41 mouse cellular contexts compared by ENCODE assay signal in genomic region chr2:35440480-35440879, GRCm38 (mm10). TPM values are rescaled to one million over a fixed set of nuclear protein-coding genes. Genes with fewer than 3 reads are reported as not detected.
A peak's percentile ranks its signal among the peaks of the same experiment; 100 is the strongest.
DNase-seq lines count a peak whose midpoint lies in the region; ATAC-seq and TF ChIP-seq lines count a peak whose summit lies in the region.
"Had no signal": no experiment of that assay in that cellular context is flagged by ENCODE, and none has a peak within 500 bp of the region (broad histone marks: within the 10 kb centered on the region; RNA-seq: fewer than 3 reads in every experiment).

No protein-coding gene starts in this region.

- WGBS in intestine, embryonic 16.5 days: 86% methylated on average over 3 of the region's 3 CpGs
- WGBS in intestine, postnatal 0 days: 91% methylated on average over 3 of the region's 3 CpGs
- WGBS in stomach, postnatal 0 days: 98% methylated on average over 3 of the region's 3 CpGs
- WGBS in lung, postnatal 0 days: 92% methylated on average over 3 of the region's 3 CpGs

- no peaks in the 10 kb centered on the region for H3K9me3 ChIP-seq in intestine, embryonic 16.5 days (ENCODE audit: control insufficient read depth, low read length)
- H3K9me3 ChIP-seq in intestine, postnatal 0 days (ENCODE audit: control insufficient read depth): no peaks in the 10 kb centered on the region
- no peaks in the 10 kb centered on the region for H3K9me3 ChIP-seq in stomach, postnatal 0 days (ENCODE audit: control insufficient read depth, low read length)
- no peaks in the 10 kb centered on the region for H3K9me3 ChIP-seq in lung, postnatal 0 days (ENCODE audit: low read length)
- H3K9me3 ChIP-seq: heart, embryonic 13.5 days; hindbrain, embryonic 10.5 days; hindbrain, embryonic 15.5 days; liver, embryonic 12.5 days; megakaryocyte, embryonic 14.5 days; midbrain, embryonic 12.5 days; neural tube, embryonic 13.5 days had no signal

- 0 out of 2 replicates have a peak, but pooled peaks have one; percentile 36 for ATAC-seq in intestine, embryonic 16.5 days
- ATAC-seq in intestine, postnatal 0 days: no peak
- ATAC-seq in stomach, postnatal 0 days (ENCODE audit: low FRiP score, low TSS enrichment): no peak
- ATAC-seq in lung, postnatal 0 days: no peak
- ATAC-seq: forebrain, embryonic 14.5 days; inflammation-experienced regulatory T-cells, adult 6 months; liver, embryonic 12.5 days; liver, postnatal 0 days had no signal

- H3K4me3 ChIP-seq in intestine, embryonic 16.5 days (ENCODE audit: low read length): no peak overlapping the region
- H3K4me3 ChIP-seq in intestine, postnatal 0 days (ENCODE audit: low read depth, low read length): no peak overlapping the region
- no peak overlapping the region for H3K4me3 ChIP-seq in stomach, postnatal 0 days (ENCODE audit: low read depth, low read length)
- H3K4me3 ChIP-seq in lung, postnatal 0 days (ENCODE audit: low read depth, low read length): no peak overlapping the region
- H3K4me3 ChIP-seq: erythroblast, embryonic 14.5 days; heart, embryonic 13.5 days; hindbrain, embryonic 10.5 days; hindbrain, embryonic 15.5 days; liver, embryonic 12.5 days; megakaryocyte, embryonic 14.5 days; midbrain, embryonic 12.5 days; myocyte; neural tube, embryonic 13.5 days had no signal

- no peak overlapping the region for H3K9ac ChIP-seq in intestine, embryonic 16.5 days (ENCODE audit: low read depth, low read length)
- H3K9ac ChIP-seq in intestine, postnatal 0 days (ENCODE audit: low read depth, low read length): no peak overlapping the region
- no peak overlapping the region for H3K9ac ChIP-seq in stomach, postnatal 0 days (ENCODE audit: low read length)
- no peak overlapping the region for H3K9ac ChIP-seq in lung, postnatal 0 days (replicated peaks; ENCODE audit: low read depth)
- H3K9ac ChIP-seq: heart, embryonic 13.5 days; hindbrain, embryonic 15.5 days; liver, embryonic 12.5 days; liver, postnatal 0 days; midbrain, embryonic 12.5 days; neural tube, embryonic 13.5 days had no signal

- no peaks in the 10 kb centered on the region for H3K36me3 ChIP-seq in intestine, embryonic 16.5 days (ENCODE audit: control insufficient read depth, insufficient read depth, low read length)
- no peaks in the 10 kb centered on the region for H3K36me3 ChIP-seq in intestine, postnatal 0 days (ENCODE audit: control insufficient read depth, insufficient read depth)
- H3K36me3 ChIP-seq in stomach, postnatal 0 days (ENCODE audit: control insufficient read depth, insufficient read depth, low read length): no peaks in the 10 kb centered on the region
- H3K36me3 ChIP-seq in lung, postnatal 0 days (ENCODE audit: insufficient read depth, low read length): no peaks in the 10 kb centered on the region
- H3K36me3 ChIP-seq: hindbrain, embryonic 10.5 days; hindbrain, embryonic 15.5 days; midbrain, embryonic 12.5 days; neural tube, embryonic 13.5 days had no signal

- peaks cover 17% of the 10 kb centered on the region for H3K4me1 ChIP-seq in intestine, embryonic 16.5 days (ENCODE audit: control insufficient read depth, insufficient read depth, low read length)
- H3K4me1 ChIP-seq in intestine, postnatal 0 days (replicated peaks; ENCODE audit: control insufficient read depth, insufficient read depth, low read length): no peaks in the 10 kb centered on the region
- H3K4me1 ChIP-seq in stomach, postnatal 0 days (replicated peaks; ENCODE audit: control insufficient read depth, insufficient read depth): peaks cover 21% of the 10 kb centered on the region
- peaks cover 12% of the 10 kb centered on the region for H3K4me1 ChIP-seq in lung, postnatal 0 days (ENCODE audit: insufficient read depth, low read depth, low read length)
- H3K4me1 ChIP-seq: midbrain, embryonic 12.5 days had no signal

- H3K4me2 ChIP-seq in intestine, embryonic 16.5 days (ENCODE audit: low read depth, low read length): no peak overlapping the region
- no peak overlapping the region for H3K4me2 ChIP-seq in intestine, postnatal 0 days (replicated peaks; ENCODE audit: low read depth)
- no peak overlapping the region for H3K4me2 ChIP-seq in stomach, postnatal 0 days (replicated peaks; ENCODE audit: low read depth)
- H3K4me2 ChIP-seq in lung, postnatal 0 days (replicated peaks; ENCODE audit: low read depth, low read length): no peak overlapping the region
- H3K4me2 ChIP-seq: heart, embryonic 13.5 days; hindbrain, embryonic 15.5 days; liver, embryonic 12.5 days; midbrain, embryonic 12.5 days; neural tube, embryonic 13.5 days had no signal

- no peak for TF ChIP-seq EP300 in stomach, postnatal 0 days (optimal IDR thresholded peaks at IDR 0.05)
- TF ChIP-seq EP300 in lung, postnatal 0 days (IDR thresholded peaks at IDR 0.05): no peak

- DNase-seq in adrenal gland, adult 2 months: peak; percentile 87
- peak; percentile 57 for DNase-seq in adrenal gland, postnatal 25 days
- no peak for DNase-seq in stomach, postnatal 0 days (ENCODE audit: low spot score)
- DNase-seq in lung, postnatal 0 days (ENCODE audit: low spot score): no peak
- DNase-seq in urinary bladder, adult 2 months (ENCODE audit: low spot score): no peak
- DNase-seq: B cell, adult 2 months; cerebellum, adult 2 months; cerebellum, postnatal 14 days; heart, postnatal 10 days; kidney, adult 2 months; kidney, postnatal 4 days; layer of hippocampus, postnatal 36 days; left cerebral cortex, postnatal 4 days; liver, postnatal 0 days; lung, postnatal 4 days; retina, postnatal 1 day; right cerebral cortex, postnatal 14 days had no signal

- no peak overlapping the region for H3K27ac ChIP-seq in intestine, embryonic 16.5 days (ENCODE audit: low read length)
- no peak overlapping the region for H3K27ac ChIP-seq in intestine, postnatal 0 days (ENCODE audit: low read depth, low read length)
- H3K27ac ChIP-seq in stomach, postnatal 0 days (replicated peaks): 0 out of 2 replicates have a peak overlapping the region, but pooled peaks have one; percentile 13
- H3K27ac ChIP-seq in lung, postnatal 0 days (ENCODE audit: low read length): no peak overlapping the region
- H3K27ac ChIP-seq: heart, embryonic 13.5 days; hindbrain, embryonic 10.5 days; hindbrain, embryonic 15.5 days; liver, embryonic 12.5 days; midbrain, embryonic 12.5 days; neural tube, embryonic 13.5 days had no signal

- no peak for TF ChIP-seq CTCF in intestine, postnatal 0 days (IDR thresholded peaks at IDR 0.05; ENCODE audit: low read depth)
- no peak for TF ChIP-seq CTCF in stomach, postnatal 0 days (IDR thresholded peaks at IDR 0.05; ENCODE audit: low read depth)
- TF ChIP-seq CTCF in lung, postnatal 0 days (IDR thresholded peaks at IDR 0.05): no peak

- H3K27me3 ChIP-seq in intestine, embryonic 16.5 days (replicated peaks; ENCODE audit: control insufficient read depth, insufficient read depth, low read length): no peaks in the 10 kb centered on the region
- H3K27me3 ChIP-seq in intestine, postnatal 0 days (replicated peaks; ENCODE audit: control insufficient read depth, insufficient read depth, low read length): no peaks in the 10 kb centered on the region
- H3K27me3 ChIP-seq in stomach, postnatal 0 days (ENCODE audit: control insufficient read depth, insufficient read depth, low read length): no peaks in the 10 kb centered on the region
- H3K27me3 ChIP-seq in lung, postnatal 0 days (replicated peaks; ENCODE audit: insufficient read depth, low read length): no peaks in the 10 kb centered on the region
- H3K27me3 ChIP-seq: heart, embryonic 13.5 days; hindbrain, embryonic 15.5 days; liver, embryonic 12.5 days; megakaryocyte, embryonic 14.5 days; midbrain, embryonic 12.5 days; neural tube, embryonic 13.5 days had no signal

RNA-seq across cellular contexts. Expression of gene Ggta1, which starts 22.6 kb away (rescaled TPM):
- 13.9 and 14.6 TPM in 2 replicates for polyA plus RNA-seq in intestine, embryonic 16.5 days (2015; fragmentation: Nextera tagmentation; extraction: Ambion mirVana)
- 6.4 and 7.0 TPM in 2 replicates for polyA plus RNA-seq in intestine, postnatal 0 days (2015; fragmentation: Nextera tagmentation; extraction: Ambion mirVana)
- 10 to 100 TPM; 11.4 to 12.1 TPM for total RNA-seq in adrenal gland, adult 2 months (2021)
- 3.3 and 4.5 TPM in 2 replicates for polyA plus RNA-seq in adrenal gland, adult 2 months (2012; rRNA removed)
- 8.1 and 13.4 TPM in 2 replicates for total RNA-seq in adrenal gland, postnatal 25 days (2021)
- polyA plus RNA-seq in stomach, postnatal 0 days (2015; fragmentation: Nextera tagmentation; extraction: Ambion mirVana): 10.7 and 11.5 TPM in 2 replicates
- 21.8 and 25.6 TPM in 2 replicates for polyA plus RNA-seq in lung, postnatal 0 days (2015; fragmentation: Nextera tagmentation; extraction: Ambion mirVana)
- 16.5 and 17.1 TPM in 2 replicates for polyA plus RNA-seq in urinary bladder, adult 2 months (2012; rRNA removed)

RNA-seq across cellular contexts. Expression of gene 4930402F06Rik, which starts 43.5 kb away (rescaled TPM):
- not detected in 2 replicates for polyA plus RNA-seq in intestine, embryonic 16.5 days (2015; fragmentation: Nextera tagmentation; extraction: Ambion mirVana)
- not detected in 2 replicates for polyA plus RNA-seq in intestine, postnatal 0 days (2015; fragmentation: Nextera tagmentation; extraction: Ambion mirVana)
- not detected for total RNA-seq in adrenal gland, adult 2 months (2021)
- polyA plus RNA-seq in adrenal gland, adult 2 months (2012; rRNA removed): not detected in 2 replicates
- total RNA-seq in adrenal gland, postnatal 25 days (2021): not detected in 2 replicates
- not detected in 2 replicates for polyA plus RNA-seq in stomach, postnatal 0 days (2015; fragmentation: Nextera tagmentation; extraction: Ambion mirVana)
- not detected in 2 replicates for polyA plus RNA-seq in lung, postnatal 0 days (2015; fragmentation: Nextera tagmentation; extraction: Ambion mirVana)
- polyA plus RNA-seq in urinary bladder, adult 2 months (2012; rRNA removed): not detected in 2 replicates
- total RNA-seq: gastrocnemius, adult 18-20 months; gastrocnemius, postnatal 4 days; heart, adult 8-10 months; heart, postnatal 10 days; layer of hippocampus, postnatal 36 days; left cerebral cortex, postnatal 4 days; midbrain, postnatal 0 days had no signal
- polyA plus RNA-seq: brain, embryonic 14.5 days; cerebellum, adult 2 months; cortical plate, adult 2 months; embryonic facial prominence, embryonic 14.5 days; erythroblast, embryonic 14.5 days; forebrain, embryonic 14.5 days; frontal cortex, adult 2 months; heart, embryonic 13.5 days; hindbrain, embryonic 10.5 days; hindbrain, embryonic 15.5 days; inflammation-experienced regulatory T-cells, adult 6 months; kidney, adult 2 months; kidney, embryonic 16.5 days; limb, embryonic 14.5 days; liver, embryonic 12.5 days; liver, postnatal 0 days; lung, embryonic 16.5 days; midbrain, embryonic 12.5 days; midbrain, postnatal 0 days; myocyte; neural tube, embryonic 13.5 days had no signal

Comparison
In these comparisons a context has a peak if more than half of its experiments do, and no peak if none do; other contexts are left out.
1. DNase-seq: peak in adrenal gland, adult 2 months (single experiment) and adrenal gland, postnatal 25 days (single experiment); none in stomach, postnatal 0 days (single experiment), lung, postnatal 0 days (single experiment) and urinary bladder, adult 2 months (single experiment).